Mouse (Mus musculus): Measurements from ENCODE around the gene Egfem1.

The Egfem1 gene

GRCm38 (mm10) chr3:29602140-29602539 is 520.3 kb downstream of the Egfem1 start:
- no peak for DNase-seq (ENCODE audit: low spot score)

DNA sequence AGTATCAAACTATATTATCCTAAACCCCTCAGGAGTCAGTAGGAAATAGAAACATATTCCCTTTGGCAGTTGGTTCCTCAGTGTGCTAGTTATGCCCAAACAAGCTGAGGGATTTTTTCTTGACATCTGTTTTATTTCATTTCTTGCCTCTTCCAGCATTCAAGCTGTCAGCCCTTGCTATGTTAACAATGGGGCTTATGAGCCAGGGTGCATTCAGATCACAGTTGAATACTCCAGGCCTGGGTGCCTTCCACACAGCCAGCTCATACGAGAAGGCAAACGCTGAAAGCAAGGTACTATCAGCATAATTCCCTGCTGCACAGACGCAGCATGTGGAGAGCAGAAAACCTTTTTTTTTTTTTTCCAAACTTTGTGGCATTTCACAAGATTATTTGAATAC is 526.9 kb downstream of the Egfem1 start:
- DNase-seq (ENCODE audit: low spot score) = no peak

DNA sequence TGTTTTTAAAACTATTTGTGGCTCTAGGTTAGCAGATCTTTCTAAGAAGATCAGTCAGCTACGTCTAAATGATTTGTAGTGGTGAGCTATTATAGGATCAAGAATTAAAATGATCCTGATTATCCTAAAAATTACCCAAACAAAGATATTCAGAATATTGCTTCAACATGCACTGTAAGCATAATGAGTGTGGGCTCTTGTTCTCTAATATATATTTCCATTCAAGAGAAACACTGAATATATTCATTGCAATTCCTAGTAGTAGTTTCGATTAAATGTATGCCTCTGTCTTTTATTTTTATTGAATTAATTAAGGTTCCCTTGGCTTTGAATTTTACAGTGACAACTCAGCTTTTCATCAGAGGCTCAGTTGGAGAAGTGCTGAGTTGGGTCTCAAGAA is 527.4 kb downstream of the Egfem1 start:
- DNase-seq (ENCODE audit: low spot score) = no peak

DNA sequence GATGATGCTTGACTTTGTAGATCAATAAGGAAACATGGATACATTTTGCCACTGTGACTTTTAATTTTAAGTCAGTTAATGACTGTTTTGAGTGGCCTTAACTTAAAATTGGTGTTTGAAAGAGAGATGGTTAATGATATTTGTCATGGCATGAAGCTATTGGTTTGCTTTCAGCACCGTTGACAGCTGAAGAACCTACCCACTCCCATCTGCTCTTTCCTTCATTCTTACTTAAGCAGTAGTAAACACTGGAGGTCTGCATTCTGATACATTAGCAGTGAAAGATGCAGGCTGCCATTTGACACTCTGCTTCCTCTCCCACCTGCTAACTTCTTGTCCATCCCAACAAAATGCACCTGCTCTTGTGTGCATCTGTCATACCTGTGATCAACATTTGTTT is 537.8 kb downstream of the Egfem1 start:
- DNase-seq (ENCODE audit: low spot score) = no peak

GRCm38 (mm10) chr3:29639819-29640218 is 558.0 kb downstream of the Egfem1 start:
- DNase-seq (ENCODE audit: low spot score) = no peak

- no peak for DNase-seq (ENCODE audit: low spot score)
Observed at GRCm38 (mm10) chr3:29666796-29667195, 585.0 kb downstream of the Egfem1 start.

DNA sequence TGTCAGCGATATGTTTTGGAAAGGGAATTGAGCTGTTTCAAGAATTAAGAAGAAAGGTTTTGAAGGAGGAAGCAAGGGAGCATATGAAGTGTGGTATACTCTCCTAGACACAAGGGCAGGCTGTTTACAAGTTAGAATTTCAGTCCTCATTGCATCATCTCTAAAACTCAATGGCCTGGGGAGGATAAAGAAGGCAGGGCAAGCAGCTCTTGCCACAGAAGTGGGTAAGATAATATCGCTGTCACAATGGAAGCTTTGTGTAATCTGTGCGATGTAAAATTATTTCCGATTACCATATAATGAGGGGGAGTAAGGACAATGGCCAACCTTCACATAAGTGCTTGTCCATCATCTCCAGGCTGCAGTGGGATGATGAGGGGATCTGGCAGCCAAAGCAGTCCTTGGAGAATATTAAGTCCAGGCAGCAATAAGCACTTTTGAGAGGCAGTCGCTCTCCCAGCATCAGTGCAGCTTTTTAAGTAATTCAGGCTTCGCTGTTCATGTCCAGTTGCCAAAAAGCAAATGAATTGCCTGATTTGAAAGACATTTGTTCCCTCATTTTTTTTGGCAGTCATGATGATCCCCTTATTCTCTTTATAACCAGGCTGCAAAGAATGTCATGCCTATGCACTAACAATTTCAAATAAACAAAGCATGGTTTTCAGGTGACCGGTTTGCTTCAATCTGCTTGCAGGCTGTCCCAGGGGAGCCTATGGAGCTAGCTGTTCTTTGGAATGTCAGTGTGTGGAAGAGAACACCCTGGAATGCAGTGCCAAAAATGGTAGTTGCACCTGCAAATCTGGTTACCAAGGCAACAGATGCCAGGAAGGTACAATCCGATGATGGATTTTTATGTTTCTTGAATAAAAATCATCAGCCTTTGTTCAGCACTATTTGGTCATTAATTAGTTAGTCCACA is 607.8 kb downstream of the Egfem1 start:
- no peak for DNase-seq (ENCODE audit: low spot score)

DNA sequence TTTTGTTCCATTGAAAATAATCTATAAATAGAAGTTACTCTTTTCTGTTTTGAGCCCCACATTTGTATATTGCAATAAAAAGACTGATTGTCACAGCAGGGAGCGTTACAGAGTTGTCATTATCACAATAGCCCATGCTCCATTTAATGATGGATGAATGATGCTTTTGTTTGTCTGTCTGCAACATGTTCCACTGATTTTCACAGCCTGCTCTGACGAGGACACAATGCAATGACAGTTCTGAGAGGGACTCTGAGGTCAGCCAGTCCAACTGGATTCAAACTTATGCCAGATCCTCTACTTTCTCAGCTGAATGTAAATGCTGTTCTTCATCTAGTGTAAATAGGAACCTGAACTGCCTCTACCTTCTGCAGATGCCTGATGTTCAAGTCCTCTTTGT is 619.3 kb downstream of the Egfem1 start:
- DNase-seq (ENCODE audit: low spot score) = peak; percentile 6

DNA sequence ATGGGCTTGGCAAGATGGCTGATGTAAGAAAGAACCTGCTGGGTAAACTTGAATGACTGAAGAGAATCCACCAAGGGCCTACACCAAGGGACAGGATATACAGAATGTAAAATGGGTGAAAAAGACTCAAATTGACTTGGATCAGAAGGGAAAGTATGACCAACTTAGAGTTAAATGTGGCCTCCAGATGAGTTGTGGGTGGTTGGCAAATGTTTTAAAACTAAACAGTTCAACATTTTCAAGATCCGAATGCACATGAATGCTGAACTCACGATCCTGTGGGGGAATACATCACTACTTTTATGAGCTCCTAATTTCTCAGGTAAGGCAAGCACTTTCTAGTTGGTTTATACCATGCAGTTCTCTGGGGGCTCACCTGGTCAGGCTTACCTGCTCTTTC is 625.0 kb downstream of the Egfem1 start:
- DNase-seq (ENCODE audit: low spot score) = no peak

- DNase-seq (ENCODE audit: low spot score) = no peak
Observed at GRCm38 (mm10) chr3:29707467-29707866, 625.6 kb downstream of the Egfem1 start.

- no peak for DNase-seq (ENCODE audit: low spot score)
Observed at GRCm38 (mm10) chr3:29726376-29726967, 644.6 kb downstream of the Egfem1 start.

GRCm38 (mm10) chr3:29730062-29730760 is 648.4 kb downstream of the Egfem1 start:
- no peak for DNase-seq (ENCODE audit: low spot score)

- DNase-seq (ENCODE audit: low spot score) = no peak
Observed at GRCm38 (mm10) chr3:29731509-29731908, 649.7 kb downstream of the Egfem1 start.

GRCm38 (mm10) chr3:29732626-29733025 is 650.8 kb downstream of the Egfem1 start:
- DNase-seq (ENCODE audit: low spot score) = no peak

GRCm38 (mm10) chr3:29734251-29734650 is 652.4 kb downstream of the Egfem1 start:
- DNase-seq (ENCODE audit: low spot score) = no peak

DNA sequence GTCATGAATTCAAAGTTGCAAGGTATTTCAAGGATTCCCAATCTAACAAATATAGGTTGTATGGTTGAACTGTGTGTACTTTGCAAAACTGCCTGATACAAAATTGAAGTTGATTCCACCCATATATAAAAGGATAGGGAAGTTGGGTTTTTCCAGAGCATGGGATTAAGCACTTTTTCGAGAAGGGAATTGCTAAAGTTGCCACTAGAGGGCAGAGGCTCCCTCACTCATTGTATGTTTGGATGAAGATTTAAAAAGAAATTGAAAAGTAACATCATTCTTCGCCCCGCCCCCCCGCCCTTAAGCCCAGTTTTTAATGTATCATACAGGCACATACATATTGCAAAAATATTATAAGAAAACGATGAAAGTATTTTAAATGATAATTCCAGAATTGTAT is 657.5 kb downstream of the Egfem1 start:
- no peak for DNase-seq (ENCODE audit: low spot score)
